Mouse (Mus musculus): Measurements from ENCODE around the gene Pikfyve.

The Pikfyve gene

GRCm38 (mm10) chr1:65314054-65315021 lies 127.9 kb downstream of the Pikfyve start:
- DNase-seq (ENCODE audit: low spot score) = no peak

GRCm38 (mm10) chr1:65315022-65315407 lies 128.5 kb downstream of the Pikfyve start:
- no peak for DNase-seq (ENCODE audit: low spot score)
